Mouse (Mus musculus) midbrain, embryonic 16.5 days (tissue): ENCODE measurements at regions not wholly inside any gene's neighbourhood (a gene's known extent, or its start where the extent isn't known, plus 50 kb on each side); places are given as distances from the start of the nearest gene placed in this dataset.

Experiments used
- ATAC-seq: fragments of 200-750 bp; cut with Nextera tagmentation; 2 replicates; pipeline ENCODE4 v1.8.0; 2017; ENCODE audit warnings: moderate TSS enrichment
- H3K27ac ChIP-seq: fragments of 300-500 bp; sonication (generic); 2 replicates; pipeline ENCODE4 v1.5.1; 2014; ENCODE audit warnings: mild to moderate bottlenecking, low read length, mixed read lengths
- H3K27me3 ChIP-seq: fragments of 300-500 bp; sonication (generic); 2 replicates; pipeline ENCODE4 v1.6.1; 2014; ENCODE audit warnings: low read depth, low read length, mixed read lengths; ENCODE audit not compliant: control insufficient read depth, insufficient read depth
- H3K36me3 ChIP-seq: fragments of 300-500 bp; sonication (generic); 2 replicates; pipeline ENCODE4 v1.6.1; 2014; ENCODE audit warnings: mild to moderate bottlenecking, low read length, moderate library complexity, mixed read lengths; ENCODE audit not compliant: control insufficient read depth, insufficient read depth
- H3K4me1 ChIP-seq: fragments of 300-500 bp; sonication (generic); 2 replicates; pipeline ENCODE4 v1.6.1; 2014; ENCODE audit warnings: mild to moderate bottlenecking, low read length, mixed read lengths; ENCODE audit not compliant: control insufficient read depth, insufficient read depth
- H3K4me2 ChIP-seq: fragments of 300-500 bp; sonication (generic); 2 replicates; pipeline ENCODE4 v1.6.1; 2014; ENCODE audit warnings: mild to moderate bottlenecking, low read length, mixed read lengths
- H3K4me3 ChIP-seq: fragments of 300-500 bp; sonication (generic); 2 replicates; pipeline ENCODE4 v1.5.1; 2014; ENCODE audit warnings: low read depth, mild to moderate bottlenecking, low read length, moderate library complexity, mixed read lengths
- H3K9ac ChIP-seq: fragments of 300-500 bp; sonication (generic); 2 replicates; pipeline ENCODE4 v1.6.1; 2014; ENCODE audit warnings: low read depth, low read length, mixed read lengths
- H3K9me3 ChIP-seq: fragments of 300-500 bp; sonication (generic); replicated peaks from 2 replicates; pipeline ENCODE4 v1.6.1; 2014; ENCODE audit warnings: mild to moderate bottlenecking, low read length, mixed read lengths; ENCODE audit not compliant: control insufficient read depth, poor library complexity, severe bottlenecking
- WGBS: fragments of 180-500 bp; shearing (Covaris S2); extraction: QIAGEN DNeasy Blood & Tissue Kit; methylation state at CpG from one replicate; pipeline ENCODE4 v1.1.7; 2014; 5-methylcytosine and 5-hydroxymethylcytosine counted together

DNA sequence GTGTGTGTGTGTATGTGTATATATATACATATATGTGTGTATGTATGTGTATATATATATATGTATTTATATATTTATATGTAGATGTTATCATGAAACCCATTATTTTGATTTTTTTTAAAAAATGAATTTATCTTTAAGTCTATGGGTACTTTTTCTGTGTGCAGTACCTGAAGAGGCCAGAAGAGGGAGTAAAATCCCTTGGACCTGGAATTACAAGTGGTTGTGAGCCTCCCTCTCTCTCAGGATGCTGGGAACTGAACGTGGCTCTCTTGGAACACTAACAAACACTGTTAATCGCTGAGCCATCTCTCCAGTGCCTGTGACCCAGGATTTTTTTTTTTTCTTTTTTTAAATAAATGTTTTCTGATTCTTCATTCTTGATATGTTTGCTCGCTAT, 58.6 kb upstream of the 4931429L15Rik start:
- H3K9me3 ChIP-seq, result no peaks in the 10 kb centered on the region
- H3K27ac ChIP-seq, result no peak overlapping the region
- H3K4me3 ChIP-seq, result no peak overlapping the region
- ATAC-seq, result no peak
- H3K9ac ChIP-seq, result no peak overlapping the region
- no peaks in the 10 kb centered on the region for H3K36me3 ChIP-seq
- H3K4me1 ChIP-seq, result no peaks in the 10 kb centered on the region
- WGBS, result 83% methylated on average over 3 of the region's 3 CpGs
- no peak overlapping the region for H3K4me2 ChIP-seq
- no peaks in the 10 kb centered on the region for H3K27me3 ChIP-seq
